Mouse (Mus musculus): ENCODE results near the gene Pax7. TPM values are rescaled to one million over a fixed set of nuclear protein-coding genes. Genes with fewer than 3 reads are reported as not detected.

Pax7 gene
- total RNA-seq, 4 experiments from 2014 or later: not detected

- no peak for DNase-seq (ENCODE audit: low spot score)
Measured at GRCm38 (mm10) chr4:139830581-139831387, 2.5 kb downstream of the Pax7 start.

- DNase-seq (ENCODE audit: low spot score): no peak
Measured at GRCm38 (mm10) chr4:139830053-139830452, 3.3 kb downstream of the Pax7 start.

- DNase-seq (ENCODE audit: low spot score): no peak
Measured at GRCm38 (mm10) chr4:139828871-139829590, 4.3 kb downstream of the Pax7 start.

GRCm38 (mm10) chr4:139828283-139828678 lies 5.0 kb downstream of the Pax7 start:
- no peak for DNase-seq (ENCODE audit: low spot score)

- DNase-seq (ENCODE audit: low spot score): no peak
Measured at GRCm38 (mm10) chr4:139827501-139828282, 5.6 kb downstream of the Pax7 start.

GRCm38 (mm10) chr4:139826231-139826630 lies 7.1 kb downstream of the Pax7 start:
- DNase-seq (ENCODE audit: low spot score): no peak

- no peak for DNase-seq (ENCODE audit: low spot score)
Measured at GRCm38 (mm10) chr4:139825326-139826112, 7.8 kb downstream of the Pax7 start.

GRCm38 (mm10) chr4:139824572-139825325 lies 8.6 kb downstream of the Pax7 start:
- DNase-seq (ENCODE audit: low spot score): no peak

- no peak for DNase-seq (ENCODE audit: low spot score)
Measured at GRCm38 (mm10) chr4:139823870-139824472, 9.4 kb downstream of the Pax7 start.

- DNase-seq (ENCODE audit: low spot score): no peak
Measured at GRCm38 (mm10) chr4:139823138-139823869, 10.0 kb downstream of the Pax7 start.

- DNase-seq (ENCODE audit: low spot score): no peak
Measured at GRCm38 (mm10) chr4:139822214-139823137, 10.9 kb downstream of the Pax7 start.

GRCm38 (mm10) chr4:139821491-139822160 lies 11.7 kb downstream of the Pax7 start:
- DNase-seq (ENCODE audit: low spot score): no peak

- no peak for DNase-seq (ENCODE audit: low spot score)
Measured at GRCm38 (mm10) chr4:139821071-139821470, 12.3 kb downstream of the Pax7 start.

- no peak for DNase-seq (ENCODE audit: low spot score)
Measured at GRCm38 (mm10) chr4:139819411-139820030, 13.8 kb downstream of the Pax7 start.

- no peak for DNase-seq (ENCODE audit: low spot score)
Measured at GRCm38 (mm10) chr4:139818163-139818562, 15.2 kb downstream of the Pax7 start.

- DNase-seq (ENCODE audit: low spot score): no peak
Measured at GRCm38 (mm10) chr4:139813371-139813960, 19.9 kb downstream of the Pax7 start.

GRCm38 (mm10) chr4:139811901-139812300 lies 21.4 kb downstream of the Pax7 start:
- no peak for DNase-seq (ENCODE audit: low spot score)

Measured in heart, adult 8-10 months (tissue).